Mouse (Mus musculus) CH12.LX (cell line): ENCODE measurements at regions not wholly inside any gene's neighbourhood (a gene's known extent, or its start where the extent isn't known, plus 50 kb on each side); places are given as distances from the start of the nearest gene placed in this dataset.

Source experiments
- DNase-seq: peaks from one replicate; pipeline ENCODE4 v3.0.0-alpha.2; 2013; ENCODE audit errors: extremely low read depth
- H3K27ac ChIP-seq: 2 replicates; pipeline ENCODE4 v1.5.1; 2012; ENCODE audit warnings: low read depth, mild to moderate bottlenecking, control low read depth, moderate library complexity; ENCODE audit not compliant: insufficient read depth
- H3K27me3 ChIP-seq: replicated peaks from 2 replicates; pipeline ENCODE3; 2012; ENCODE audit warnings: inconsistent platforms
- H3K36me3 ChIP-seq, 2 experiments: replicated peaks in 1 of 2; 2 replicates each; pipeline versions ENCODE3 to v1.6.1; 2012; ENCODE audit warnings: inconsistent platforms in 1 of 2, low read length in 1 of 2, mild to moderate bottlenecking in 1 of 2, mixed read lengths in 1 of 2, moderate library complexity in 1 of 2; ENCODE audit not compliant: control insufficient read depth in 1 of 2, insufficient read depth in 1 of 2
- H3K4me1 ChIP-seq, 2 experiments: 2 replicates each; pipeline ENCODE4 v1.6.1; 2012; ENCODE audit warnings: inconsistent platforms in 1 of 2, moderate library complexity in 1 of 2; ENCODE audit not compliant: insufficient read depth in 2 of 2, control insufficient read depth in 1 of 2
- H3K4me2 ChIP-seq: 2 replicates; pipeline ENCODE4 v1.6.1; 2012; ENCODE audit warnings: low read depth, mild to moderate bottlenecking, control low read depth; ENCODE audit not compliant: poor library complexity, insufficient read depth, severe bottlenecking
- H3K4me3 ChIP-seq, 3 experiments: fragments of 150-350 bp in 1 of 3; sonication (generic) in 1 of 3; replicated peaks in 1 of 3; 2 replicates each; pipeline versions ENCODE3 to v1.5.1; 2011 to 2012; ENCODE audit warnings: low read depth in 2 of 3, low read length in 2 of 3, mild to moderate bottlenecking in 2 of 3, moderate library complexity in 2 of 3, control low read depth in 1 of 3, improper control_type of control experiment in 1 of 3, inconsistent platforms in 1 of 3, mixed read lengths in 1 of 3; ENCODE audit not compliant: poor library complexity in 1 of 3
- H3K79me2 ChIP-seq: replicated peaks from 2 replicates; pipeline ENCODE4 v1.6.1; 2012; ENCODE audit warnings: mild to moderate bottlenecking, moderate library complexity; ENCODE audit not compliant: control insufficient read depth, poor library complexity, insufficient read depth, severe bottlenecking; ENCODE audit errors: extremely low read depth
- H3K9ac ChIP-seq: 2 replicates; pipeline ENCODE4 v1.6.1; 2012; ENCODE audit warnings: low read depth, mild to moderate bottlenecking, control low read depth, moderate library complexity; ENCODE audit not compliant: insufficient read depth
- H3K9me3 ChIP-seq: replicated peaks from 2 replicates; pipeline ENCODE3; 2012; ENCODE audit warnings: low read length, inconsistent platforms, mixed read lengths
- CHD1 ChIP-seq: IDR thresholded peaks from 2 replicates; pipeline ENCODE4 v1.6.1; 2012; ENCODE audit warnings: low read depth, low read length, improper control_type of control experiment, inconsistent platforms
- CHD2 ChIP-seq: IDR thresholded peaks from 2 replicates; pipeline ENCODE4 v1.6.1; 2011; ENCODE audit warnings: low read length, improper control_type of control experiment
- ETS1 ChIP-seq: conservative IDR thresholded peaks from 2 replicates; pipeline ENCODE4 v1.6.1; 2012; ENCODE audit warnings: low read depth, mild to moderate bottlenecking, inconsistent platforms, low read length, improper control_type of control experiment, moderate library complexity
- GABPA ChIP-seq: IDR thresholded peaks from 2 replicates; pipeline ENCODE4 v1.6.1; 2012; ENCODE audit warnings: low read depth, low read length, improper control_type of control experiment, inconsistent platforms; ENCODE audit not compliant: insufficient replicate concordance
- IRF4 ChIP-seq: IDR thresholded peaks from 2 replicates; pipeline ENCODE4 v1.6.1; 2014; ENCODE audit warnings: low read depth, mild to moderate bottlenecking, inconsistent platforms, low read length, improper control_type of control experiment
- JUN ChIP-seq: IDR thresholded peaks from 2 replicates; pipeline ENCODE4 v1.6.1; 2011; ENCODE audit warnings: low read depth, mild to moderate bottlenecking, low read length, improper control_type of control experiment, moderate library complexity; ENCODE audit not compliant: insufficient read depth
- KAT2A ChIP-seq: IDR thresholded peaks from 2 replicates; pipeline ENCODE4 v1.6.1; 2012; ENCODE audit warnings: low read length, improper control_type of control experiment, inconsistent platforms; ENCODE audit not compliant: insufficient replicate concordance
- MAFK ChIP-seq: IDR thresholded peaks from 2 replicates; pipeline ENCODE4 v1.6.1; 2011; ENCODE audit warnings: low read length, improper control_type of control experiment; ENCODE audit not compliant: insufficient replicate concordance
- MAX ChIP-seq: IDR thresholded peaks from 2 replicates; pipeline ENCODE4 v1.6.1; 2011; ENCODE audit warnings: low read length, improper control_type of control experiment
- MAZ ChIP-seq: IDR thresholded peaks from 2 replicates; pipeline ENCODE4 v1.6.1; 2012; ENCODE audit warnings: low read depth, mild to moderate bottlenecking, inconsistent platforms, low read length, improper control_type of control experiment, moderate library complexity
- MEF2A ChIP-seq: IDR thresholded peaks from 2 replicates; pipeline ENCODE4 v1.6.1; 2014; ENCODE audit warnings: low read depth, mild to moderate bottlenecking, inconsistent platforms, low read length, improper control_type of control experiment, borderline replicate concordance
- NELFE ChIP-seq: IDR thresholded peaks from 2 replicates; pipeline ENCODE4 v1.6.1; 2011; ENCODE audit warnings: low read depth, low read length, improper control_type of control experiment
- PAX5 ChIP-seq: IDR thresholded peaks from 2 replicates; pipeline ENCODE4 v1.6.1; 2012; ENCODE audit warnings: low read length, inconsistent platforms, mixed read lengths
- POLR2AphosphoS2 ChIP-seq: IDR thresholded peaks from 2 replicates; pipeline ENCODE4 v1.6.1; 2011; ENCODE audit warnings: low read depth, low read length, improper control_type of control experiment
- RAD21 ChIP-seq: IDR thresholded peaks from 2 replicates; pipeline ENCODE4 v1.6.1; 2011; ENCODE audit warnings: low read depth, mild to moderate bottlenecking, low read length, improper control_type of control experiment, moderate library complexity
- RCOR1 ChIP-seq: conservative IDR thresholded peaks from 2 replicates; pipeline ENCODE4 v1.6.1; 2012; ENCODE audit warnings: low read depth, mild to moderate bottlenecking, inconsistent platforms, low read length, improper control_type of control experiment
- SIN3A ChIP-seq: IDR thresholded peaks from 2 replicates; pipeline ENCODE4 v1.6.1; 2012; ENCODE audit warnings: low read length, improper control_type of control experiment, inconsistent platforms
- TBP ChIP-seq: conservative IDR thresholded peaks from 2 replicates; pipeline ENCODE4 v1.6.1; 2011; ENCODE audit warnings: low read depth, low read length, improper control_type of control experiment
- TCF12 ChIP-seq: IDR thresholded peaks from 2 replicates; pipeline ENCODE4 v1.6.1; 2014; ENCODE audit warnings: low read depth, mild to moderate bottlenecking, inconsistent platforms, low read length, improper control_type of control experiment
- ZC3H11A ChIP-seq: IDR thresholded peaks from 2 replicates; pipeline ENCODE4 v1.6.1; 2012; ENCODE audit warnings: low read depth, mild to moderate bottlenecking, inconsistent platforms, low read length, improper control_type of control experiment
- ZKSCAN1 ChIP-seq: IDR thresholded peaks from 2 replicates; pipeline ENCODE4 v1.6.1; 2012; ENCODE audit warnings: low read depth, inconsistent platforms, low read length, improper control_type of control experiment, borderline replicate concordance
- ZMIZ1 ChIP-seq: IDR thresholded peaks from 2 replicates; pipeline ENCODE4 v1.6.1; 2012; ENCODE audit warnings: low read depth, mild to moderate bottlenecking, inconsistent platforms, low read length, improper control_type of control experiment
- ZNF384 ChIP-seq: IDR thresholded peaks from 2 replicates; pipeline ENCODE4 v1.6.1; 2012; ENCODE audit warnings: low read depth, low read length, improper control_type of control experiment, inconsistent platforms
- dilution Hi-C: fragments of 300-500 bp; cut with MboI; formaldehyde crosslinking; loops from 2 replicates; pipeline ENCODE4 v1.14.3; 2020; ENCODE audit warnings: low sequenced_read_pairs; ENCODE audit not compliant: extremely low pct_unique_long_range_greater_than_20kb, extremely low pct_ligation_motif_present
- in situ Hi-C: fragments of 300-500 bp; cut with MboI; formaldehyde crosslinking; loops from 3 replicates; pipeline ENCODE4 v1.14.3; 2019; ENCODE audit warnings: low sequenced_read_pairs, low pct_ligation_motif_present, low pct_unique_long_range_greater_than_20kb, mixed read lengths

DNA sequence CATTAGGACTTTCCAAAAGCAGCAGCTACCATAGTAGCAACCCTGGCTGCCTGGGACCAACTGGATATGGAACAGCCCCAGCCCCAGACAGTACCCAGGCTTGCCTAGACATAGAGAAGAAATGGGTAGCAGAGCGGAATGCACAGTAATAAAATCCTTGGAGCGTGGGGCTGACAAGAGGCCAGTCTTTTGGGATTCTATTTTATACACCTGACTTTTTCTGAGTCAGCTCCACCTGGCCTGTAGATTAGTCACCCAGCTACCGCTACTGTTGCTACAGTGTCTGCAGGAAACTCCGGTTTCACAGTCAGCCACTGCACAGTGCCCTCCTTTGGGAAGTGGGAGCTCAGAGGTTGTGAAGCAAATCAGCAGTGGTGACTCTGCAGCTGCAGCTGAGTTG lies 83.7 kb upstream of the Usp47 start:
- Histone ChIP-seq H3K9me3 (no peaks in the 10 kb centered on the region), H3K4me2 (no peak overlapping the region), H3K27me3 (peaks cover 39% of the 10 kb centered on the region), H3K9ac (no peak overlapping the region), H3K79me2 (no peaks in the 10 kb centered on the region), H3K4me1 (0 out of 4 replicates have a peak, but pooled peaks cover 0 to 3% of the 10 kb centered on the region in 2 experiments), H3K4me3 (no peak overlapping the region), H3K27ac (no peak overlapping the region), H3K36me3 (no peaks in the 10 kb centered on the region)
- DNase-seq, result no peak
- dilution Hi-C loops, result no loop called here
- in situ Hi-C loops, result no loop called here
- no peak for TF ChIP-seq RCOR1
- no peak for TF ChIP-seq MAFK
- no peak for TF ChIP-seq POLR2AphosphoS2
- no peak for TF ChIP-seq ZC3H11A
- TF ChIP-seq KAT2A, result no peak
- no peak for TF ChIP-seq IRF4
- TF ChIP-seq TCF12, result no peak
- TF ChIP-seq ZKSCAN1, result no peak
- TF ChIP-seq MAX, result no peak
- no peak for TF ChIP-seq MEF2A
- TF ChIP-seq RAD21, result no peak

GRCm38 (mm10) chr7:111937547-111937946 lies 85.8 kb upstream of the Usp47 start:
- Histone ChIP-seq H3K4me2 (no peak overlapping the region), H3K36me3 (no peaks in the 10 kb centered on the region), H3K4me1 (0 out of 4 replicates have a peak, but pooled peaks cover 0 to 3% of the 10 kb centered on the region in 2 experiments), H3K9me3 (no peaks in the 10 kb centered on the region), H3K4me3 (no peak overlapping the region), H3K27ac (no peak overlapping the region), H3K27me3 (peaks cover 40% of the 10 kb centered on the region), H3K9ac (no peak overlapping the region), H3K79me2 (no peaks in the 10 kb centered on the region)
- no peak for TF ChIP-seq IRF4
- no peak for TF ChIP-seq CHD1
- TF ChIP-seq JUN, result no peak
- TF ChIP-seq TBP, result no peak
- no peak for TF ChIP-seq ZMIZ1
- TF ChIP-seq PAX5, result no peak
- TF ChIP-seq POLR2AphosphoS2, result no peak
- TF ChIP-seq MAX, result no peak
- no peak for TF ChIP-seq CHD2
- TF ChIP-seq ETS1, result no peak
- TF ChIP-seq NELFE, result no peak
- TF ChIP-seq ZNF384, result no peak
- no peak for TF ChIP-seq GABPA
- TF ChIP-seq MAZ, result no peak
- TF ChIP-seq KAT2A, result no peak
- TF ChIP-seq SIN3A, result no peak
- no peak for DNase-seq
- dilution Hi-C loops, result no loop called here
- in situ Hi-C loops, result no loop called here
